Mouse (Mus musculus) kidney, postnatal 0 days (tissue): Measurements from ENCODE around the gene Ppm1l. TPM values are rescaled to one million over a fixed set of nuclear protein-coding genes. Genes with fewer than 3 reads are reported as not detected.
A peak's percentile ranks its signal among the peaks of the same experiment; 100 is the strongest.

Experiments used
- ATAC-seq: fragments of 200-750 bp; cut with Nextera tagmentation; replicated peaks from 2 replicates; pipeline ENCODE4 v1.8.0; 2017; ENCODE audit warnings: low read depth, moderate number of reproducible peaks, moderate TSS enrichment, moderate library complexity; ENCODE audit not compliant: low FRiP score
- DNase-seq: peaks from one replicate; pipeline ENCODE4 v3.0.0-alpha.2; 2016; ENCODE audit warnings: low spot score
- H3K27ac ChIP-seq: fragments of 300-500 bp; sonication (generic); 2 replicates; pipeline ENCODE4 v1.5.1; 2014; ENCODE audit warnings: mild to moderate bottlenecking
- H3K27me3 ChIP-seq: fragments of 300-500 bp; sonication (generic); 2 replicates; pipeline ENCODE4 v1.6.1; 2014; ENCODE audit warnings: low read length, mixed read lengths; ENCODE audit not compliant: insufficient read depth
- H3K36me3 ChIP-seq: fragments of 300-500 bp; sonication (generic); 2 replicates; pipeline ENCODE4 v1.6.1; 2014; ENCODE audit warnings: low read length, mixed read lengths; ENCODE audit not compliant: insufficient read depth
- H3K4me1 ChIP-seq: fragments of 300-500 bp; sonication (generic); replicated peaks from 2 replicates; pipeline ENCODE4 v1.6.1; 2014; ENCODE audit warnings: antibody characterized with exemption, low read length, mixed read lengths; ENCODE audit not compliant: insufficient read depth
- H3K4me2 ChIP-seq: fragments of 300-500 bp; sonication (generic); 2 replicates; pipeline ENCODE4 v1.6.1; 2014; ENCODE audit warnings: mild to moderate bottlenecking, low read length, moderate library complexity, mixed read lengths
- H3K4me3 ChIP-seq: fragments of 300-500 bp; sonication (generic); replicated peaks from 2 replicates; pipeline ENCODE4 v1.5.1; 2014; ENCODE audit warnings: low read depth, low read length
- H3K9ac ChIP-seq: fragments of 300-500 bp; sonication (generic); 2 replicates; pipeline ENCODE4 v1.6.1; 2014; ENCODE audit warnings: low read depth, low read length
- H3K9me3 ChIP-seq: fragments of 300-500 bp; sonication (generic); replicated peaks from 2 replicates; pipeline ENCODE4 v1.6.1; 2016; ENCODE audit warnings: low read length, inconsistent platforms, mixed read lengths
- CTCF ChIP-seq: IDR thresholded peaks from 2 replicates; pipeline ENCODE4 v1.5.1; 2016; ENCODE audit warnings: antibody characterized with exemption, low read depth, mild to moderate bottlenecking, moderate library complexity
- WGBS: fragments of 180-500 bp; shearing (Covaris S2); extraction: QIAGEN DNeasy Blood & Tissue Kit; methylation state at CpG from one replicate; pipeline ENCODE4 v1.1.7; 2014; 5-methylcytosine and 5-hydroxymethylcytosine counted together
- polyA plus RNA-seq: library from polyadenylated mRNA; unstranded; fragments of >200 nt; fragmentation: Nextera tagmentation; extraction: Ambion mirVana; gene quantifications from 2 replicates; pipeline ENCODE4 v1.2.1, GENCODE M21; 2015

The Ppm1l gene
- polyA plus RNA-seq, 1 experiment from 2014 or later = 5.6 TPM

DNA sequence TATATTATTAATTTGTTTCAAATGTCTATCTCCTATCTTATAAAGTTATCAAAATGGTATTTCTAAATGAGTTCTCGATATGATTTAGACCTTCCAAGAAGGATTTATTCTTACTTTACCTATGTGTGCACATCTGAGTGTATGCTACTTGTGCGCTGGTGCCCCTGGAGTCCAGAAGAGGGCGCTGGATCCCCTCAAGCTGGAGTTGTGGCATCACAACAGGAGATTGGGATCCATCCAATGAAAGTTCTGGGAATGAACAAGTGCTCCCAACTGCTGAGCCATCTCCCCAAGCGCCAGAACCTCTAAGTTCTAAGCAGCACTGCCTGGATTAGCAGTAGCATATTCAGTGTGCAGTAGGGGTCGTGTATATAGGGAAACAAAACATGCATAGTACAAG, 78.4 kb downstream of the Ppm1l start:
- DNase-seq (no peak), ATAC-seq (no peak)
- TF ChIP-seq CTCF = peak; percentile 27; the same call in 1 of the 2 replicates
- Histone ChIP-seq H3K36me3 (no peaks in the 10 kb centered on the region), H3K4me2 (no peak overlapping the region), H3K9ac (no peak overlapping the region), H3K27me3 (no peaks in the 10 kb centered on the region), H3K4me3 (no peak overlapping the region), H3K9me3 (no peaks in the 10 kb centered on the region), H3K27ac (no peak overlapping the region), H3K4me1 (no peaks in the 10 kb centered on the region)
- 79% methylated on average over 5 of the region's 5 CpGs for WGBS

DNA sequence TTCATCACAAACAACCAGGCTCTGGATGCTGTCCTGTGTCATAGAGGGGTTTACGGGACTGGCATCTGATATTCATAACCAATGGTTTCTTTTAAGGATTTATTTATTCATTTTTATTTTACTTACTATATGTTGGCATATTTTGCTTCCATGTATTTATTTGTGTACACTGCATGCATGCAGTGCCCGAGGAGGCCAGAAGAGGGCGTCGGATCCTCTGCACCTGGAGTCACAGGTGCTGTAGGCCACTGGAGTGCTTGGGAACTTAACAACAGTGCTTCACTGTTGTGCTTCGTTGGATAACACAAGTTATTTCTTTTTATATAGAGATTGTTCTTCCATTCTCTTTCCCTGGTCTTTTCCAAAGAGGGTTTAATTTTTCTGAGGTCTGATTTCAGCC, 81.1 kb downstream of the Ppm1l start:
- Histone ChIP-seq H3K27me3 (no peaks in the 10 kb centered on the region), H3K9ac (no peak overlapping the region), H3K4me2 (no peak overlapping the region), H3K4me3 (no peak overlapping the region), H3K4me1 (no peaks in the 10 kb centered on the region), H3K9me3 (no peaks in the 10 kb centered on the region), H3K27ac (no peak overlapping the region), H3K36me3 (no peaks in the 10 kb centered on the region)
- no peak for ATAC-seq
- 76% methylated on average over 5 of the region's 5 CpGs for WGBS
- DNase-seq = no peak
- TF ChIP-seq CTCF = peak; percentile 51

DNA sequence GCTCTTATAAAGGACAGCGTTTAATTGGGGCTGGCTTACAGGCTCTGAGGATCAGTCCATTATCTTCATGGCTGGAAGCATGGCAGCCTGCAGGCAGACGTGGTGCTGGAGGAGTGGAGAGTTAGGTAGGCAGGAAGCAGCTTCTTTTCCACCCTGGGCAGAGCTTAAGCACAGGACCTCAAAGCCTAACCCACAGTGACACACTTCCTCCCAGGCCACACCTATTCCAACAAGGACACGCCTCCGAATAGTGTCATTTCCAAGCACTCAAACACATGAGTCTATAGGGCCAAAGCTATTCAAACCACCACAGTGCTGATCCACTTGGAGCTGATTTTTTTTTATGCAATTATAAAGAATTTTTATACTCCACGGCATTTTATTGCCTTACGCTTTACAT, 82.7 kb downstream of the Ppm1l start:
- no peak for DNase-seq
- H3K4me1 ChIP-seq = no peaks in the 10 kb centered on the region
- no peak overlapping the region for H3K27ac ChIP-seq
- TF ChIP-seq CTCF = no peak
- no peak overlapping the region for H3K4me2 ChIP-seq
- H3K27me3 ChIP-seq = no peaks in the 10 kb centered on the region
- H3K36me3 ChIP-seq = no peaks in the 10 kb centered on the region
- H3K4me3 ChIP-seq = no peak overlapping the region
- 88% methylated on average over 6 of the region's 6 CpGs for WGBS
- no peaks in the 10 kb centered on the region for H3K9me3 ChIP-seq
- H3K9ac ChIP-seq = no peak overlapping the region
- ATAC-seq = no peak

DNA sequence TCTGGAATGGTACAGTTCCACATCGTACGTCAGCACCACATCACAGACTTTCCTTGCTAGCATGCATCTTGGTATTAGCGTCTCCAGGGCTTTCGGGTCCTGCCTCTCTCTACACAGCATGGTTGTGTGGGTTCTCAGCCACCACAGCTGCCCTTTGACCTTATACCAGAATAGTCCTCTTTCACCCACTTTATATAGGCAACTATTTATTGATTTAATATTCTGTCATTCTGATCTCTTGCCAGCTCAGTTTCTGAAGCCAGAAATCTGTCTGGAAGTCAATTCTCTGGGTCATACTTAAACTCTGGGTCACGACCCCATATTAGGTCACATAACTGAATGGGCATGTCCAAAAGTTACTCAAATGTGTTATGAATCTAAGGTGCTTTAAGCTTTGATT, 86.5 kb downstream of the Ppm1l start:
- ATAC-seq (no peak), DNase-seq (no peak)
- H3K4me2 ChIP-seq = no peak overlapping the region
- H3K4me1 ChIP-seq = no peaks in the 10 kb centered on the region
- H3K36me3 ChIP-seq = no peaks in the 10 kb centered on the region
- no peak overlapping the region for H3K27ac ChIP-seq
- TF ChIP-seq CTCF = no peak
- H3K9ac ChIP-seq = no peak overlapping the region
- no peak overlapping the region for H3K4me3 ChIP-seq
- 87% methylated on average over 5 of the region's 5 CpGs for WGBS
- no peaks in the 10 kb centered on the region for H3K27me3 ChIP-seq
- H3K9me3 ChIP-seq = no peaks in the 10 kb centered on the region

DNA sequence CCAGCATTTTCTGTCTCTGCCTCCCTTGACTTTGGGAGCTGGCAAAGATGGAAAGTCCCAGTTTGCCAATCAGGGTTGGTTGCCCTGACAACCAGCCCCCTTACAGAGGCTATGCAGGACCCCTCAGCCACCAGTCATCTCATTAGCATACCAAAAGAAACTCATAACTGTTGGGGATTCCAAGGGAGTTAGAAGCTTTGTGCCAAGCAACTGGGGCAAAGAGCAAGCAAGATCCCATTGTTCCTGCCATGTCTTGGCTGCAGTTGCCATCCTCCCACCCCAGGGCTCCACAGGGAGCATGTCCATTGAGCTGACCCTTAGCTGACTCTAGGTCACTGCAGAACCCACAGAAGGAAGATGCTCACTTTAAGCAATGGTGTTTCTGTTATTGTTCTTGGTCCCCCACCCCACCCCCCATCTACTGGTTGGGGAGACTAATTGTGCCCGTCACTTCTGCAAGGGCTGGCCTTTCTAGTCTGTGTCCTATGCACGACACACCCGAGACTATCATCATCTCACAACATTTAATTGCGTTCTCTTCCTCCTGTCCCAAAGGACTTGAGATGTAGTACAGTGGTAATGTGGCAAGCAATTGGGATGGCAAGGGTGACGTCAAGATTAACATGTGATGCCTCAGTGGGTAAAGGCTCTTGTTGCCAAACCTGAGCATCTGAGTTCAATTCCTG, 89.7 kb downstream of the Ppm1l start:
- no peak for TF ChIP-seq CTCF
- Histone ChIP-seq H3K27ac (no peak overlapping the region), H3K4me3 (no peak overlapping the region), H3K4me2 (no peak overlapping the region), H3K9me3 (no peaks in the 10 kb centered on the region), H3K36me3 (no peaks in the 10 kb centered on the region), H3K27me3 (no peaks in the 10 kb centered on the region), H3K4me1 (no peaks in the 10 kb centered on the region), H3K9ac (no peak overlapping the region)
- ATAC-seq (no peak), DNase-seq (no peak)
- 92% methylated on average over 5 of the region's 5 CpGs for WGBS

DNA sequence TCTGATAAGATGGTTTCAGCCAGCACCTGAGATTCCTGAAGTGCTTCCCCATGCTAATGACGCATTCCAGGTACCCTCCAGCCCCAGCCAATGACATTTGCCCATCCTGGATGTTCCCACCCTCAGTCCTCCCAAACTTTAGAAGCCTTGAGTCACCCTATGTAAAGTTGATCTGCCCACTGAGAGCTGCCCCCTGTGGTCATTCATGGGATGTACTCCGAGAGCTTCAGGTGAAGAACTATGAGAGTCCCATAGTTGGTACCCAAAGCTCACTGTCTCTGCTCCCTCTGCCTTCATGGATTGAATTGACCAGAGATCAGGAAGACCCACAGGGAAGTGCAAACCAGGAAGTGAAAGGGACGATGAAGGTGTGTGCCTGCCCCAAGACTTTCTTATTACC, 91.4 kb downstream of the Ppm1l start:
- Histone ChIP-seq H3K9ac (no peak overlapping the region), H3K4me1 (no peaks in the 10 kb centered on the region), H3K27me3 (no peaks in the 10 kb centered on the region), H3K4me3 (no peak overlapping the region), H3K4me2 (no peak overlapping the region), H3K36me3 (no peaks in the 10 kb centered on the region), H3K9me3 (no peaks in the 10 kb centered on the region), H3K27ac (no peak overlapping the region)
- 85% methylated on average over 3 of the region's 3 CpGs for WGBS
- DNase-seq = no peak
- no peak for ATAC-seq
- peak; percentile 43 for TF ChIP-seq CTCF

DNA sequence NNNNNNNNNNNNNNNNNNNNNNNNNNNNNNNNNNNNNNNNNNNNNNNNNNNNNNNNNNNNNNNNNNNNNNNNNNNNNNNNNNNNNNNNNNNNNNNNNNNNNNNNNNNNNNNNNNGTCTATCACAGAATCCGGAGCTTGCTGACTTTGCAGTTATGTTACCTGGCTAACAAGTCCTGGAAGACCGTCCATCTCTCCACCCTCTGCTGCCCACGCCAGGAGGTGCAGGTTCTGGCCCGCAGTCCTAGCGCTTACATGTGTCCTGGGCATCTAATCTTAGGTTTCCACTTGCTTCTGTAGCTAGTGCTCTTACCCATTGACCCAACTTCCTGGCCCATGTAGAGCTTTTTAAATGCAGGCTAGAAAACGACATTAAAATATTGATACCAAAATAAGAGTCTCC, 99.5 kb downstream of the Ppm1l start:
- Histone ChIP-seq H3K4me2 (no peak overlapping the region), H3K9ac (no peak overlapping the region), H3K4me3 (no peak overlapping the region), H3K27ac (no peak overlapping the region), H3K27me3 (no peaks in the 10 kb centered on the region), H3K4me1 (no peaks in the 10 kb centered on the region), H3K9me3 (no peaks in the 10 kb centered on the region), H3K36me3 (no peaks in the 10 kb centered on the region)
- ATAC-seq (no peak), DNase-seq (no peak)
- no peak for TF ChIP-seq CTCF
- 76% methylated on average over 6 of the region's 6 CpGs for WGBS
